Mouse (Mus musculus) C2C12 (cell line): Measurements from ENCODE around the gene Cstf3. TPM values are rescaled to one million over a fixed set of nuclear protein-coding genes. Genes with fewer than 3 reads are reported as not detected.

Source experiments
- H3K27me3 ChIP-seq: one replicate; pipeline ENCODE4 v1.6.1; 2011; ENCODE audit not compliant: control insufficient read depth, insufficient read depth, insufficient read length
- H3K36me3 ChIP-seq: one replicate; pipeline ENCODE4 v1.6.1; 2011; ENCODE audit not compliant: control insufficient read depth, insufficient read depth
- H3K4me3 ChIP-seq: one replicate; pipeline ENCODE4 v1.5.1; 2011; ENCODE audit warnings: mild to moderate bottlenecking, control low read depth; ENCODE audit not compliant: poor library complexity, insufficient read depth, severe bottlenecking
- H3K79me2 ChIP-seq: one replicate; pipeline ENCODE4 v1.6.1; 2011; ENCODE audit not compliant: control insufficient read depth, insufficient read depth
- H3K79me3 ChIP-seq: one replicate; pipeline ENCODE4 v1.6.1; 2011; ENCODE audit warnings: low read depth, control low read depth
- H3ac ChIP-seq: one replicate; pipeline ENCODE3; 2011; ENCODE audit warnings: low read depth; ENCODE audit not compliant: control insufficient read depth, insufficient read length
- CEBPB ChIP-seq: IDR thresholded peaks from one replicate; pipeline ENCODE4 v1.6.1; 2011; ENCODE audit warnings: low read depth, mild to moderate bottlenecking, control low read depth, moderate library complexity
- CTCF ChIP-seq: IDR thresholded peaks from one replicate; pipeline ENCODE4 v1.5.1; 2011; ENCODE audit not compliant: control insufficient read depth, insufficient read depth, insufficient read length
- FOSL1 ChIP-seq: IDR thresholded peaks from one replicate; pipeline ENCODE4 v1.8.0; 2011; ENCODE audit warnings: mild to moderate bottlenecking, low read length; ENCODE audit not compliant: poor library complexity, insufficient read depth, severe bottlenecking
- MAX ChIP-seq: IDR thresholded peaks from one replicate; pipeline ENCODE4 v1.6.1; 2011; ENCODE audit warnings: mild to moderate bottlenecking, control low read depth
- MYOD1 ChIP-seq: IDR thresholded peaks from one replicate; pipeline ENCODE4 v1.6.1; 2011; ENCODE audit warnings: low read depth; ENCODE audit not compliant: control insufficient read depth, insufficient read length
- MYOG ChIP-seq: IDR thresholded peaks from one replicate; pipeline ENCODE4 v1.6.1; 2011; ENCODE audit not compliant: control insufficient read depth, insufficient read length; ENCODE audit errors: extremely low read depth
- USF1 ChIP-seq: IDR thresholded peaks from one replicate; pipeline ENCODE4 v1.6.1; 2011; ENCODE audit warnings: low read depth, mild to moderate bottlenecking, control low read depth, moderate library complexity
- polyA plus RNA-seq: library from polyadenylated mRNA; unstranded; fragments of >200 nt; fragmentation: generic; extraction: Trizol; gene quantifications from one replicate; pipeline ENCODE4 v1.2.1, GENCODE M21; 2012; ENCODE audit warnings: missing spikeins

Cstf3 gene
- polyA plus RNA-seq, 1 experiment, result 15.8 TPM

DNA sequence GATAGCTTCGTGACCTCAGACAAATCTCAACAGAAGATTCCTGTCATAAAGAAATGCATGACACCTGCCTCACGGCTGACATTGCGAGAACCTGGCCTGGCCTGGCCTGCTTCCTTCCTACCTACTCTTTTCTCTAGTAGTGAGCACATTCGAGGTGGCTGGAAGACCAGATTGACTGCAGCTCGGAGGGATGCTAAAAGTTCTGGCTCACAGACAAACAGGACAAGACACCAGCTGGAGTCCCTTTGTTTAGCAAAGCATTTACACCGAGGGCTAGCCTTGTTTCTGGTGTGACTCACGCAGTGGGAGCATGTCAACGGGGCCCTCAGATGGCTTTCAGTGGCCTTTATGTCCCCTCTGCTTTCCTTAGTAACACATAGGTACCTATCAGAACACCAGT, 98.4 kb downstream of the Cstf3 start:
- TF ChIP-seq MAX (no peak), USF1 (no peak), CEBPB (no peak), CTCF (no peak), MYOD1 (no peak), FOSL1 (no peak), MYOG (no peak)
- no peaks in the 10 kb centered on the region for H3K27me3 ChIP-seq
- H3K36me3 ChIP-seq, result no peaks in the 10 kb centered on the region
- no peak overlapping the region for H3K4me3 ChIP-seq
- H3ac ChIP-seq, result no peak overlapping the region
- no peaks in the 10 kb centered on the region for H3K79me3 ChIP-seq
- no peaks in the 10 kb centered on the region for H3K79me2 ChIP-seq

DNA sequence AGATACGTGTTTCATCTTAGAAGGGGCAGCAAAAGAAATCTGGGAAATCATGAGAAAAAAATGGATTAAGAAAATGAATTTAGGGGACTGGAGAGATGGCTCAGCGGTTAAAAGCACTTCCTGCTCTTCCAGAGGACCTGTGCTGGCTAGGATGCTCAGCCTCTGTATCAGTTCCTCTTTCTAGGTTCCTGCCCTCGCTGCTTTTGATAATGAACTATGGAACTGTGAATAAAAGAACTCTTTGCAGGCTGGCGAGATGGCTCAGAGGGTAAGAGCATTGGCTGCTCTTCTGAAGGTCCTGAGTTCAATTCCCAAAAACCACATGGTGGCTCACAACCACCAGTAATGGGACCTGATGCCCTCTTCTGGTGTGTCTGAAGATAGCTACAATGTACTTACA, 100.4 kb downstream of the Cstf3 start:
- Histone ChIP-seq H3K27me3 (no peaks in the 10 kb centered on the region), H3K36me3 (no peaks in the 10 kb centered on the region), H3K4me3 (no peak overlapping the region), H3K79me2 (no peaks in the 10 kb centered on the region), H3K79me3 (no peaks in the 10 kb centered on the region), H3ac (no peak overlapping the region)
- TF ChIP-seq FOSL1 (no peak), USF1 (no peak), MYOD1 (no peak), MAX (no peak), MYOG (no peak), CTCF (no peak), CEBPB (no peak)

DNA sequence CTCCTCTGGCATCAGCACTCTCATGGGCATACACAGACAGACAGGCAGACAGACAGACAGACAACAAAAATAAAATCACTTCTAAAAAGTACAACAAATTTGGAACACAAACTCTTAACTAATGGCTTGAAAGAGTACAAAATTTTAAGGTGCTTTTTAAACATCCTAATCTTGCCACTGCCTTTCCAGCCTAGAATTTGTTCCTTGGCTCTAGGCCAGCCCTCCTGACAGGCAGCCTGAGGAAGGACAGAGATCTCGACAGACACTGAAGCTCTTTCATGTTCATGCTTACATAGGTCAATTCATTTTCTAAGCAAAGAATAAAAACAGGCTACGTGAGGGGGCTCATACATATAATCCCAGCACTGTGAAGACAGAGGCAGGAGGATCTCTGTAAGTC, 102.2 kb downstream of the Cstf3 start:
- H3K4me3 ChIP-seq, result no peak overlapping the region
- no peak for TF ChIP-seq MYOG
- no peak for TF ChIP-seq USF1
- TF ChIP-seq FOSL1, result no peak
- TF ChIP-seq CEBPB, result no peak
- TF ChIP-seq MYOD1, result no peak
- TF ChIP-seq MAX, result no peak
- no peak for TF ChIP-seq CTCF
- no peaks in the 10 kb centered on the region for H3K27me3 ChIP-seq
- no peak overlapping the region for H3ac ChIP-seq
- H3K79me2 ChIP-seq, result no peaks in the 10 kb centered on the region
- H3K36me3 ChIP-seq, result no peaks in the 10 kb centered on the region
- H3K79me3 ChIP-seq, result no peaks in the 10 kb centered on the region

DNA sequence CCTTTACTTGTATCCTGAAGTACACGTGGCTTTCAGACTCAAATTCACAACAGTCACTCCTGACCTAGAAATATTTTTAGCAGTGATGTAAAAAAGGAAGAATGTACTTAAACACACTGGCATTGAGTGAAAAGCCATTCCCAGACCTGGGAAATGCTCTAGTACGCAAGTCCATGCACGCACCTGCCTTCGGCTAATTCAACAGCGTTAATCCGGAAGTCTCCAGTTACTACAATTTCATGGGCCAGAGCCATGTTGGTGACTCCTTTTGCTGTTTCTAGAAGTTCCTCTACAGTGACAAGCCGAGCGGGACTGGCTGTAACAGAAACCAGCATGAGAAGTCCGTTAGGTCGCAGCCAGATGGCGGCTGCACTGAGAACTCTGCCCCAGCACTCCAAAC, 109.3 kb downstream of the Cstf3 start:
- TF ChIP-seq MYOD1, result no peak
- TF ChIP-seq MYOG, result no peak
- TF ChIP-seq MAX, result no peak
- no peak for TF ChIP-seq CTCF
- TF ChIP-seq FOSL1, result no peak
- no peak for TF ChIP-seq USF1
- TF ChIP-seq CEBPB, result no peak
- Histone ChIP-seq H3ac (no peak overlapping the region), H3K27me3 (no peaks in the 10 kb centered on the region), H3K36me3 (peaks cover 2% of the 10 kb centered on the region), H3K79me2 (no peaks in the 10 kb centered on the region), H3K4me3 (no peak overlapping the region), H3K79me3 (no peaks in the 10 kb centered on the region)

DNA sequence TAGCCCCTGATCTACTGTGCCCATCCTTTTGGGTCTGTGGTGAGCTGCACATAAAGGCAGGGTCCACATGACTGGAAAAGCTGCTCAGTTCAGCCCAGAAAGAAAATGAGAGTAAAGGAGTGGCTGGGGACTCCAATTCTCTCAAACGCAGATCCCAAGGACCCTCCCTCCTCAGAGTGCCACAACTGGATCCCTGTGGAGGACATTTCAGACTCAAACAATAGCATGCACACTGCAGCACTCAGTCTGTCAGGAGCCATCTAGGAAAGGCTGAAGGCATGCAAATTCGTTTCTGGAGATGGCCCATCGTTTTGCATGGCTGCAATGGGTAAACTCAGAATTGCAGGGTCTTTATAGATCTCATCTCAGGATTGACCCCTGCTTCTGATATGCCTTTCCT, 112.8 kb downstream of the Cstf3 start:
- TF ChIP-seq USF1 (no peak), FOSL1 (no peak), MYOD1 (no peak), CEBPB (no peak), MYOG (no peak)
- no peak overlapping the region for H3ac ChIP-seq

DNA sequence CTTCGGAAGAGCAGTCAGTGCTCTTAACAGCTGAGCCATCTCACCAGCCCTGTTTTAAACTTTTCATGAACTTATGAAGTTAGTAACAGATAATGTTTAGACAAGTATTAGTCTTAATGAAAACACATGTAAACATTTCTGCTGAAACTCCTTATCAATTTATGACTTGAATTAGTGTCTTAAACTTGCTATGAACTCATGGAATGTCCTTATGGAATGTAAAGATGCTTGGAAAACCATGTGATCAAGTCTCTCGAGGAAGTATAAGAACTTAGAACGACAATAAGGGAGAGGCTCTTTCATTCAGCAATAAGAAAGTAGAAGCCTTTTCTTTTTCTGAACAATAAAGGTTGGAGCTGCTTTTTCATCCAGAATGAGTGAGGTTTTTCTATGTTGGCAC, 114.0 kb downstream of the Cstf3 start:
- Histone ChIP-seq H3K79me2 (no peaks in the 10 kb centered on the region), H3K27me3 (no peaks in the 10 kb centered on the region), H3ac (no peak overlapping the region), H3K79me3 (no peaks in the 10 kb centered on the region), H3K4me3 (no peak overlapping the region), H3K36me3 (peaks cover 7% of the 10 kb centered on the region)
- TF ChIP-seq MYOD1 (no peak), CTCF (no peak), FOSL1 (no peak), CEBPB (no peak), MAX (no peak), MYOG (no peak), USF1 (no peak)

More for the DNA sequence above, 112.8 kb downstream of the Cstf3 start:
- Histone ChIP-seq H3K4me3 (no peak overlapping the region), H3K27me3 (no peaks in the 10 kb centered on the region), H3K36me3 (peaks cover 7% of the 10 kb centered on the region), H3K79me3 (no peaks in the 10 kb centered on the region), H3K79me2 (no peaks in the 10 kb centered on the region)
